Mouse (Mus musculus) ovary, postnatal 10 days (tissue): Measurements from ENCODE around the gene Nfatc2.

Experiments
- DNase-seq: peaks from one replicate; pipeline ENCODE4 v3.0.0; 2022; ENCODE audit warnings: low spot score

The Nfatc2 gene

GRCm38 (mm10) chr2:168579109-168579508 lies 22.3 kb downstream of the Nfatc2 start:
- no peak for DNase-seq

- no peak for DNase-seq
These were observed 23.3 kb downstream of the Nfatc2 start for GRCm38 (mm10) chr2:168578132-168578531.

GRCm38 (mm10) chr2:168577381-168577780 lies 24.1 kb downstream of the Nfatc2 start:
- no peak for DNase-seq

- no peak for DNase-seq
These were observed 25.6 kb downstream of the Nfatc2 start for GRCm38 (mm10) chr2:168575834-168576233.

- no peak for DNase-seq
These were observed 26.5 kb downstream of the Nfatc2 start for GRCm38 (mm10) chr2:168574934-168575333.

GRCm38 (mm10) chr2:168573866-168574265 lies 27.6 kb downstream of the Nfatc2 start:
- DNase-seq = no peak

- DNase-seq = no peak
These were observed 30.2 kb downstream of the Nfatc2 start for GRCm38 (mm10) chr2:168571241-168571640.

GRCm38 (mm10) chr2:168565538-168566253 lies 35.8 kb downstream of the Nfatc2 start:
- no peak for DNase-seq

GRCm38 (mm10) chr2:168563184-168563583 lies 38.3 kb downstream of the Nfatc2 start:
- no peak for DNase-seq

- no peak for DNase-seq
These were observed 44.4 kb downstream of the Nfatc2 start for GRCm38 (mm10) chr2:168557035-168557434.

- DNase-seq = no peak
These were observed 45.4 kb downstream of the Nfatc2 start for GRCm38 (mm10) chr2:168555897-168556670.

GRCm38 (mm10) chr2:168553541-168553961 lies 47.9 kb downstream of the Nfatc2 start:
- no peak for DNase-seq

GRCm38 (mm10) chr2:168552405-168552804 lies 49.1 kb downstream of the Nfatc2 start:
- no peak for DNase-seq

- DNase-seq = no peak
These were observed 50.2 kb downstream of the Nfatc2 start for GRCm38 (mm10) chr2:168551218-168551617.

- DNase-seq = no peak
These were observed 52.1 kb downstream of the Nfatc2 start for GRCm38 (mm10) chr2:168549326-168549725.

- no peak for DNase-seq
These were observed 53.4 kb downstream of the Nfatc2 start for GRCm38 (mm10) chr2:168548008-168548407.

GRCm38 (mm10) chr2:168545901-168546557 lies 55.4 kb downstream of the Nfatc2 start:
- DNase-seq = no peak

GRCm38 (mm10) chr2:168544102-168544501 lies 57.4 kb downstream of the Nfatc2 start:
- DNase-seq = peak; percentile 53

- no peak for DNase-seq
These were observed 58.4 kb downstream of the Nfatc2 start for GRCm38 (mm10) chr2:168543026-168543425.

GRCm38 (mm10) chr2:168541223-168541622 lies 60.2 kb downstream of the Nfatc2 start:
- no peak for DNase-seq

- DNase-seq = no peak
These were observed 61.7 kb downstream of the Nfatc2 start for GRCm38 (mm10) chr2:168539594-168540222.

- DNase-seq = no peak
These were observed 62.4 kb downstream of the Nfatc2 start for GRCm38 (mm10) chr2:168539026-168539425.
